Mouse (Mus musculus): ENCODE measurements at regions not wholly inside any gene's neighbourhood (a gene's known extent, or its start where the extent isn't known, plus 50 kb on each side); places are given as distances from the start of the nearest gene placed in this dataset.
A peak's percentile ranks its signal among the peaks of the same experiment; 100 is the strongest.

GRCm38 (mm10) chr3:49282679-49283078, 474.4 kb downstream of the Pcdh18 start:
- no peak for DNase-seq (ENCODE audit: low read depth, low spot score)

GRCm38 (mm10) chr3:49278356-49278755, 478.8 kb downstream of the Pcdh18 start:
- DNase-seq (ENCODE audit: low read depth, low spot score): no peak

GRCm38 (mm10) chr3:49274286-49274923, 482.7 kb downstream of the Pcdh18 start:
- no peak for DNase-seq (ENCODE audit: low read depth, low spot score)

- peak; percentile 7 for DNase-seq (ENCODE audit: low read depth, low spot score)
These were observed 491.1 kb downstream of the Pcdh18 start for GRCm38 (mm10) chr3:49266048-49266447.

Data from R1 (cell line).